Comparison of ENCODE assay signal across 25 mouse cellular contexts in the genomic region with DNA sequence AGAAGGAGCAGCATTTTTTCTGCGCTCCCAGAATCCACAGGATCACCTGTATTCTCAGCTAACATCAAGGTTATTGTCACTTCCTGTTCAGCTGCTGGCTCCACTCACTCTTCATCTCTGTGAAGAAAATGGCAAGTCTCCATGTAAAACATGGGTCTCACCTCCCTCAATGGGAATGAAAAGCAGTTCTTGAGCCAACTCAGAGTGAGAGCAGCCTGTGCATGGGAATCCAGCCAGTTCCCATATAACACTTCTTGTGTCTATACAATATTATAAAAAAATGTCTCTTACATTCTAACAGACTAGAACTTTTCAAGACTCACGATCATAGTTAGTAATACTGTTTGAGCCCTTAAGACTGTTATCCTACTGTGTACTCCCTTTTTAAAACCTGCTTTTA. TPM values are rescaled to one million over a fixed set of nuclear protein-coding genes. Genes with fewer than 3 reads are reported as not detected.
DNase-seq lines count a peak whose midpoint lies in the region; ATAC-seq and TF ChIP-seq lines count a peak whose summit lies in the region.
"Had no signal": no experiment of that assay in that cellular context is flagged by ENCODE, and none has a peak within 500 bp of the region (broad histone marks: within the 10 kb centered on the region; RNA-seq: fewer than 3 reads in every experiment).

No protein-coding gene starts in this region.

- no peaks in the 10 kb centered on the region for H3K36me3 ChIP-seq in embryonic facial prominence, embryonic 14.5 days (ENCODE audit: control insufficient read depth, insufficient read depth, low read length)
- H3K36me3 ChIP-seq in embryonic facial prominence, embryonic 10.5 days (replicated peaks), result no peaks in the 10 kb centered on the region
- H3K36me3 ChIP-seq in limb, embryonic 14.5 days (ENCODE audit: control insufficient read depth, insufficient read depth, low read length), result no peaks in the 10 kb centered on the region
- no peaks in the 10 kb centered on the region for H3K36me3 ChIP-seq in limb, embryonic 10.5 days
- H3K36me3 ChIP-seq: embryonic facial prominence, embryonic 15.5 days; forebrain, embryonic 10.5 days; G1E; heart, embryonic 12.5 days; hindbrain, embryonic 10.5 days; intestine, embryonic 15.5 days had no signal

- no peak overlapping the region for H3K4me3 ChIP-seq in embryonic facial prominence, embryonic 14.5 days (ENCODE audit: low read depth, low read length)
- H3K4me3 ChIP-seq in embryonic facial prominence, embryonic 10.5 days, result no peak overlapping the region
- H3K4me3 ChIP-seq in limb, embryonic 14.5 days (replicated peaks; ENCODE audit: low read length), result no peak overlapping the region
- no peak overlapping the region for H3K4me3 ChIP-seq in limb, embryonic 10.5 days
- H3K4me3 ChIP-seq: embryonic facial prominence, embryonic 15.5 days; erythroblast, embryonic 14.5 days; forebrain, embryonic 10.5 days; heart, embryonic 12.5 days; hindbrain, embryonic 10.5 days; intestine, embryonic 15.5 days had no signal

- H3K27ac ChIP-seq in embryonic facial prominence, embryonic 14.5 days (replicated peaks; ENCODE audit: low read depth, low read length), result no peak overlapping the region
- H3K27ac ChIP-seq in embryonic facial prominence, embryonic 10.5 days (replicated peaks), result no peak overlapping the region
- no peak overlapping the region for H3K27ac ChIP-seq in limb, embryonic 14.5 days (replicated peaks; ENCODE audit: low read depth, low read length)
- no peak overlapping the region for H3K27ac ChIP-seq in limb, embryonic 10.5 days
- H3K27ac ChIP-seq: embryonic facial prominence, embryonic 15.5 days; forebrain, embryonic 10.5 days; hindbrain, embryonic 10.5 days; hindbrain, embryonic 14.5 days; intestine, embryonic 15.5 days had no signal

- no peak for ATAC-seq in embryonic facial prominence, embryonic 14.5 days (ENCODE audit: low read depth)
- no peak for ATAC-seq in limb, embryonic 14.5 days (ENCODE audit: low FRiP score, low read depth)
- ATAC-seq: CD4-positive, CD25-positive, alpha-beta regulatory T cell, adult 4 months; intestine, embryonic 15.5 days had no signal

- intact Hi-C loops in left cerebral cortex, postnatal 4 days (cut with DNase I), result no loop called here

- 82% methylated on average over 2 of the region's 2 CpGs for WGBS in embryonic facial prominence, embryonic 14.5 days
- WGBS in embryonic facial prominence, embryonic 10.5 days, result 90% methylated on average over 2 of the region's 2 CpGs
- WGBS in limb, embryonic 14.5 days, result 71% methylated on average over 2 of the region's 2 CpGs
- WGBS in limb, embryonic 10.5 days, result 93% methylated on average over 2 of the region's 2 CpGs

- no peak overlapping the region for H3K4me2 ChIP-seq in embryonic facial prominence, embryonic 14.5 days (ENCODE audit: low read depth, low read length)
- H3K4me2 ChIP-seq in limb, embryonic 14.5 days (replicated peaks; ENCODE audit: low read depth, low read length, severe bottlenecking), result no peak overlapping the region
- H3K4me2 ChIP-seq: embryonic facial prominence, embryonic 15.5 days; heart, embryonic 12.5 days; hindbrain, embryonic 14.5 days; intestine, embryonic 15.5 days had no signal

- DNase-seq in embryonic facial prominence, embryonic 14.5 days (ENCODE audit: low spot score), result peak; percentile 8
- no peak for DNase-seq in embryonic facial prominence, embryonic 10.5 days (ENCODE audit: low spot score)
- DNase-seq in frontal cortex, adult 2 months (ENCODE audit: extremely low spot score in 1 of 2, low spot score in 1 of 2), result peak; percentile 1 to 26
- DNase-seq in frontal cortex, postnatal 25 days (ENCODE audit: low spot score in 2 of 2), result no peak
- peak; percentile 10 for DNase-seq in limb, embryonic 14.5 days (ENCODE audit: low spot score)
- no peak for DNase-seq in limb, embryonic 10.5 days (ENCODE audit: low spot score)
- DNase-seq in left cerebral cortex, postnatal 4 days, result peak; percentile 0
- no peak for DNase-seq in gastrocnemius, postnatal 10 days
- DNase-seq: adrenal gland, adult 8-10 months; adrenal gland, postnatal 36 days; B cell, adult 2 months; cerebellum, adult 11-12 months; cerebellum, adult 9-10 months; cerebellum, postnatal 25 days; gastrocnemius, postnatal 14 days had no signal

- no peak for TF ChIP-seq POLR2A in limb, embryonic 14.5 days (IDR thresholded peaks at IDR 0.05; ENCODE audit: borderline replicate concordance, extremely low read depth, insufficient read depth, insufficient read length)

- H3K27me3 ChIP-seq in embryonic facial prominence, embryonic 14.5 days (replicated peaks; ENCODE audit: control insufficient read depth, insufficient read depth, low read length), result no peaks in the 10 kb centered on the region
- no peaks in the 10 kb centered on the region for H3K27me3 ChIP-seq in embryonic facial prominence, embryonic 10.5 days (replicated peaks; ENCODE audit: low read depth, poor library complexity, severe bottlenecking)
- no peaks in the 10 kb centered on the region for H3K27me3 ChIP-seq in limb, embryonic 14.5 days (ENCODE audit: control insufficient read depth, insufficient read depth, low read length)
- H3K27me3 ChIP-seq in limb, embryonic 10.5 days (ENCODE audit: low read depth, poor library complexity, severe bottlenecking), result no peaks in the 10 kb centered on the region
- H3K27me3 ChIP-seq: embryonic facial prominence, embryonic 15.5 days; heart, embryonic 12.5 days; intestine, embryonic 15.5 days had no signal

- no peaks in the 10 kb centered on the region for H3K9me3 ChIP-seq in embryonic facial prominence, embryonic 14.5 days (ENCODE audit: control insufficient read depth, low read length)
- H3K9me3 ChIP-seq in embryonic facial prominence, embryonic 10.5 days, result no peaks in the 10 kb centered on the region
- no peaks in the 10 kb centered on the region for H3K9me3 ChIP-seq in limb, embryonic 14.5 days (ENCODE audit: control insufficient read depth, low read length)
- H3K9me3 ChIP-seq in limb, embryonic 10.5 days (replicated peaks), result no peaks in the 10 kb centered on the region
- H3K9me3 ChIP-seq: embryonic facial prominence, embryonic 15.5 days; forebrain, embryonic 10.5 days; heart, embryonic 12.5 days; hindbrain, embryonic 10.5 days; intestine, embryonic 15.5 days had no signal

- no peaks in the 10 kb centered on the region for H3K4me1 ChIP-seq in embryonic facial prominence, embryonic 14.5 days (ENCODE audit: control insufficient read depth, insufficient read depth, low read length)
- H3K4me1 ChIP-seq in embryonic facial prominence, embryonic 10.5 days, result no peaks in the 10 kb centered on the region
- no peaks in the 10 kb centered on the region for H3K4me1 ChIP-seq in limb, embryonic 14.5 days (ENCODE audit: control insufficient read depth, insufficient read depth, low read length)
- no peaks in the 10 kb centered on the region for H3K4me1 ChIP-seq in limb, embryonic 10.5 days
- H3K4me1 ChIP-seq: embryonic facial prominence, embryonic 15.5 days; forebrain, embryonic 10.5 days; heart, embryonic 12.5 days; hindbrain, embryonic 10.5 days; intestine, embryonic 15.5 days had no signal

- no peak overlapping the region for H3K9ac ChIP-seq in embryonic facial prominence, embryonic 14.5 days (ENCODE audit: low read depth, low read length)
- no peak overlapping the region for H3K9ac ChIP-seq in limb, embryonic 14.5 days (ENCODE audit: low read depth, low read length, severe bottlenecking)
- H3K9ac ChIP-seq: embryonic facial prominence, embryonic 15.5 days; heart, embryonic 12.5 days; hindbrain, embryonic 14.5 days; intestine, embryonic 15.5 days had no signal

RNA-seq across cellular contexts. Expression of gene Cntnap5b, which starts 57.7 kb away (rescaled TPM):
- polyA plus RNA-seq in embryonic facial prominence, embryonic 14.5 days (2014; fragmentation: Nextera tagmentation; extraction: Ambion mirVana), result 0.18 and 0.26 TPM in 2 replicates
- 0.12 TPM in 1 of 2 replicates, not detected in the other for polyA plus RNA-seq in embryonic facial prominence, embryonic 10.5 days (2016; fragmentation: Nextera tagmentation; extraction: Ambion mirVana)
- polyA plus RNA-seq in frontal cortex, adult 2 months (2012; rRNA removed), result 3.4 and 3.5 TPM in 2 replicates
- 0.03 TPM in 1 of 2 replicates, not detected in the other for polyA plus RNA-seq in limb, embryonic 14.5 days (2012; rRNA removed)
- not detected in 2 replicates for polyA plus RNA-seq in limb, embryonic 14.5 days (2014; fragmentation: Nextera tagmentation; extraction: Ambion mirVana)
- polyA plus RNA-seq in limb, embryonic 10.5 days (2016; fragmentation: Nextera tagmentation; extraction: Ambion mirVana), result not detected in 2 replicates
- total RNA-seq in left cerebral cortex, postnatal 4 days (2021), result 10 to 100 TPM; 15.0 to 17.9 TPM
- under 1 TPM; 0.26 to 0.27 TPM for total RNA-seq in gastrocnemius, postnatal 10 days (2021)
- polyA plus RNA-seq: embryonic facial prominence, embryonic 15.5 days; erythroblast, embryonic 14.5 days; G1E; heart, embryonic 12.5 days; heart, embryonic 16.5 days; hindbrain, embryonic 10.5 days; intestine, embryonic 15.5 days had no signal

Comparison
In these comparisons a context has a peak if more than half of its experiments do, and no peak if none do; other contexts are left out.
1. DNase-seq: peak in embryonic facial prominence, embryonic 14.5 days (single experiment), frontal cortex, adult 2 months (2 of 2), limb, embryonic 14.5 days (single experiment) and left cerebral cortex, postnatal 4 days (single experiment); none in embryonic facial prominence, embryonic 10.5 days (single experiment), frontal cortex, postnatal 25 days (0 of 2), limb, embryonic 10.5 days (single experiment) and gastrocnemius, postnatal 10 days (single experiment).